Mouse (Mus musculus) kidney, embryonic 14.5 days (tissue): ENCODE results near the gene Gm10945. TPM values are rescaled to one million over a fixed set of nuclear protein-coding genes. Genes with fewer than 3 reads are reported as not detected.

Experiments
- ATAC-seq: fragments of 200-750 bp; cut with Nextera tagmentation; 2 replicates; pipeline ENCODE4 v1.8.0; 2017; ENCODE audit warnings: moderate number of reproducible peaks, mild to moderate bottlenecking, moderate TSS enrichment, moderate library complexity; ENCODE audit not compliant: low FRiP score, low TSS enrichment
- H3K27ac ChIP-seq: fragments of 300-500 bp; sonication (generic); 2 replicates; pipeline ENCODE4 v1.5.1; 2014; ENCODE audit warnings: low read depth, mild to moderate bottlenecking, low read length, moderate library complexity, mixed read lengths
- H3K27me3 ChIP-seq: fragments of 300-500 bp; sonication (generic); 2 replicates; pipeline ENCODE4 v1.6.1; 2014; ENCODE audit warnings: mild to moderate bottlenecking, low read length; ENCODE audit not compliant: control insufficient read depth, insufficient read depth
- H3K36me3 ChIP-seq: fragments of 300-500 bp; sonication (generic); 2 replicates; pipeline ENCODE4 v1.6.1; 2014; ENCODE audit warnings: low read length, mixed read lengths; ENCODE audit not compliant: control insufficient read depth, insufficient read depth
- H3K4me1 ChIP-seq: fragments of 300-500 bp; sonication (generic); 2 replicates; pipeline ENCODE4 v1.6.1; 2014; ENCODE audit warnings: low read length, mixed read lengths; ENCODE audit not compliant: control insufficient read depth, insufficient read depth
- H3K4me2 ChIP-seq: fragments of 300-500 bp; sonication (generic); replicated peaks from 2 replicates; pipeline ENCODE4 v1.6.1; 2014; ENCODE audit warnings: low read depth, mild to moderate bottlenecking, low read length
- H3K4me3 ChIP-seq: fragments of 300-500 bp; sonication (generic); 2 replicates; pipeline ENCODE4 v1.5.1; 2014; ENCODE audit warnings: mild to moderate bottlenecking, low read length
- H3K9ac ChIP-seq: fragments of 300-500 bp; sonication (generic); 2 replicates; pipeline ENCODE4 v1.6.1; 2014; ENCODE audit warnings: low read depth, mild to moderate bottlenecking, low read length, moderate library complexity
- H3K9me3 ChIP-seq: fragments of 300-500 bp; sonication (generic); 2 replicates; pipeline ENCODE4 v1.6.1; 2016; ENCODE audit warnings: low read length; ENCODE audit not compliant: control insufficient read depth
- WGBS: fragments of 180-500 bp; shearing (Covaris S2); extraction: QIAGEN DNeasy Blood & Tissue Kit; methylation state at CpG from one replicate; pipeline ENCODE4 v1.1.7; 2014; 5-methylcytosine and 5-hydroxymethylcytosine counted together
- polyA plus RNA-seq: library from polyadenylated mRNA; unstranded; fragments of >200 nt; fragmentation: Nextera tagmentation; extraction: Ambion mirVana; gene quantifications from 2 replicates; pipeline ENCODE4 v1.2.1, GENCODE M21; 2014

Gm10945 gene
- not detected in 2 replicates for polyA plus RNA-seq

DNA sequence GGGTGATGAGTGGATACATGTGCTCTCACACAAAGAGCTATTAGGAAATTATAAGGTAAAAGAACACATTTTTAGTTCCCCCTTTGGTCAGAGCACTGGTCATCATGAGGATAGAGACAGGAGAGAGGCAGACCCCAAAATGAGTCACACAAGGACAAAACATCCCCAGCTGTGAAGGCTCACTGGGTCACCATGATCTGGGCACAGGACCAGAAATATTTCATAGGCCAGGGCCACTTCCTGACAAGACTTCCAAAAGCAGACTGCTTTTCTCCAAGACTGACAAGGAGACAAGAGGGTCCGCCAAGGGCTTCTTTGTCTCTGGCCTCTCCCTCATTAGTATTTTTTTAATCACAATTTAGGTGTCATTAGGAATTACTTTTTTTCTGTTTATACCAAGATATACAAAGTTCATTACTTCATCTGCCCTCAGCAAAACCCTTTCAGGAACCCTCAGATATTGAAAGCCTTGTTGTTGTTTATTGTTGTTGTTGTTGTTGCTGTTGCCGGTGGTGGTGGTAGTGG is at the start of gene Gm10945:
Gene Gm10945, minus strand, starts transcription at position 475 of the 525 bp plus-strand sequence.
- ATAC-seq = no peak

GRCm38 (mm10) chr10:6790226-6790625 is 28.7 kb upstream of the Gm10945 start:
- Histone ChIP-seq H3K27me3 (no peaks in the 10 kb centered on the region), H3K4me1 (no peaks in the 10 kb centered on the region), H3K4me2 (no peak overlapping the region), H3K9ac (no peak overlapping the region), H3K36me3 (no peaks in the 10 kb centered on the region), H3K9me3 (no peaks in the 10 kb centered on the region), H3K27ac (no peak overlapping the region), H3K4me3 (no peak overlapping the region)
- ATAC-seq = no peak

More for the DNA sequence above, at the start of gene Gm10945:
- Histone ChIP-seq H3K4me2 (no peak within 1 kb of the TSS), H3K27ac (no peak within 1 kb of the TSS), H3K9ac (no peak within 1 kb of the TSS), H3K9me3 (no peaks in the 10 kb centered on the region), H3K27me3 (no peaks in the 10 kb centered on the region), H3K4me3 (no peak within 1 kb of the TSS), H3K4me1 (no peaks in the 10 kb centered on the region), H3K36me3 (no peaks in the 10 kb centered on the region)
- WGBS = 91% methylated on average over 2 of the region's 2 CpGs

GRCm38 (mm10) chr10:6788517-6789237 is 27.1 kb upstream of the Gm10945 start:
- H3K27ac ChIP-seq = no peak overlapping the region
- no peak overlapping the region for H3K4me3 ChIP-seq
- ATAC-seq = peak; percentile 90; the same call in 1 of the 2 replicates
- 4% methylated on average over 25 of the region's 25 CpGs for WGBS
- no peaks in the 10 kb centered on the region for H3K4me1 ChIP-seq
- H3K36me3 ChIP-seq = no peaks in the 10 kb centered on the region
- H3K27me3 ChIP-seq = no peaks in the 10 kb centered on the region
- no peak overlapping the region for H3K4me2 ChIP-seq
- no peak overlapping the region for H3K9ac ChIP-seq
- no peaks in the 10 kb centered on the region for H3K9me3 ChIP-seq

DNA sequence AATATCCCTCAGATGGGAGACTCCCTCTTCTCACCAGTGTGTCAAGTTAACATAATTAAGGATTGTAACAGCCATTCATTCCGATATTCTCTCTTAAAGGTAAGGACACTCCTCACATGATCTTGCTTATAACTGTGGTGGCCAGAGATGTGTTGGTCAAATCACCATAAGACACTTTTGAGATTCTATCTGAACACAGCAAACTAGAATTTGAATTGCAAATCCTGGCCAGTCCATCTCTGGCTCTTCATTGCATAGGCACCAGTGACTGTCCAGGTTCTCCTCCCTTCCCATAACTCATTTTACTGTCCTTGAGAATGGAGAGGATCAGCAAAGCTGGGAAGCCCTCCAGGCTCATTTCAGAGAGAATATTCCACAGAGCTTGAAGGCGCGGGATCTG is 3.4 kb downstream of the Gm10945 start, which contains the start of gene Oprm1:
Gene Oprm1, plus strand, starts transcription at position 301 of the 400 bp plus-strand sequence.
- Histone ChIP-seq H3K27ac (no peak within 1 kb of the TSS), H3K9ac (no peak within 1 kb of the TSS), H3K36me3 (no peaks in the 10 kb centered on the region), H3K4me3 (no peak within 1 kb of the TSS), H3K4me1 (no peaks in the 10 kb centered on the region), H3K9me3 (no peaks in the 10 kb centered on the region), H3K4me2 (no peak within 1 kb of the TSS), H3K27me3 (no peaks in the 10 kb centered on the region)
- WGBS = 89% methylated on average over 3 of the region's 3 CpGs
- no peak for ATAC-seq

- Histone ChIP-seq H3K27ac (no peak overlapping the region), H3K27me3 (no peaks in the 10 kb centered on the region), H3K9ac (no peak overlapping the region), H3K36me3 (no peaks in the 10 kb centered on the region), H3K4me3 (no peak overlapping the region), H3K4me2 (no peak overlapping the region), H3K9me3 (no peaks in the 10 kb centered on the region), H3K4me1 (no peaks in the 10 kb centered on the region)
- ATAC-seq = no peak
- 88% methylated on average over 5 of the region's 5 CpGs for WGBS
Measured at GRCm38 (mm10) chr10:6753375-6753774, 8.2 kb downstream of the Gm10945 start.

GRCm38 (mm10) chr10:6728469-6728868 is 33.1 kb downstream of the Gm10945 start:
- Histone ChIP-seq H3K27ac (no peak overlapping the region), H3K4me2 (no peak overlapping the region), H3K36me3 (no peaks in the 10 kb centered on the region), H3K4me3 (no peak overlapping the region), H3K27me3 (no peaks in the 10 kb centered on the region), H3K9me3 (no peaks in the 10 kb centered on the region), H3K9ac (no peak overlapping the region), H3K4me1 (no peaks in the 10 kb centered on the region)
- 93% methylated on average over 3 of the region's 3 CpGs for WGBS
- no peak for ATAC-seq

GRCm38 (mm10) chr10:6723765-6724164 is 37.8 kb downstream of the Gm10945 start:
- Histone ChIP-seq H3K4me1 (no peaks in the 10 kb centered on the region), H3K36me3 (no peaks in the 10 kb centered on the region), H3K9ac (no peak overlapping the region), H3K27me3 (no peaks in the 10 kb centered on the region), H3K4me3 (no peak overlapping the region), H3K4me2 (no peak overlapping the region), H3K27ac (no peak overlapping the region), H3K9me3 (no peaks in the 10 kb centered on the region)
- 60% methylated on average over 1 of the region's 1 CpGs for WGBS
- no peak for ATAC-seq

- no peak for ATAC-seq
- H3K4me3 ChIP-seq = no peak overlapping the region
- H3K4me1 ChIP-seq = no peaks in the 10 kb centered on the region
- H3K36me3 ChIP-seq = no peaks in the 10 kb centered on the region
- no peak overlapping the region for H3K9ac ChIP-seq
- WGBS = 73% methylated on average over 4 of the region's 4 CpGs
- no peaks in the 10 kb centered on the region for H3K27me3 ChIP-seq
- no peaks in the 10 kb centered on the region for H3K9me3 ChIP-seq
- H3K27ac ChIP-seq = no peak overlapping the region
- no peak overlapping the region for H3K4me2 ChIP-seq
Measured at GRCm38 (mm10) chr10:6717181-6717948, 44.2 kb downstream of the Gm10945 start.
